Mouse (Mus musculus) gonadal fat pad, adult 2 months (tissue): ENCODE data around the gene Trp63. TPM values are rescaled to one million over a fixed set of nuclear protein-coding genes. Genes with fewer than 3 reads are reported as not detected.

Experiments used
- DNase-seq: peaks from one replicate; pipeline ENCODE4 v3.0.0-alpha.2; 2012; ENCODE audit warnings: low read depth
- polyA plus RNA-seq: library from polyadenylated mRNA; depleted of rRNA; stranded (reverse); fragments of >200 nt; gene quantifications from 2 replicates; pipeline ENCODE4 v1.2.3, GENCODE M21; 2012

Gene Trp63
- polyA plus RNA-seq, 1 experiment = 21.1 TPM

DNA sequence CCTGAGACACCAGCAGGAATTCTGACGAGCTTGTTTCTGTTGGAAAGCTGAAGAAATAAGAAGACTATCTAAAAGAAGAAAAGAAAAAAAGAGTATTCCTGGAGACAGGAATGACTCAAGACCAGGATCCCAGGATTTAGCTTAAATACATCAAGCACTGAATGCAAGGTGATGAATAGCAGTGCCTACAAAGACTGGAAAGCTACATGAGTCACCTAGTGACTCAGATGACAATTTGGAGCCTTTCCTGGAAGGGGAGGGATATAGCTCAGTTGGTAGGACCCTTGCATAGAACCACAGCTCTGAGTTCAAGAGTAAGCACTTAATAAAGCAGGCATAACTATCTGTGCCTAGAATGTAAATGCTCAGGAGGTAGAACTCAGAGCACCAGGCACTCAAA lies 93.9 kb downstream of the Trp63 start:
- DNase-seq = no peak

DNA sequence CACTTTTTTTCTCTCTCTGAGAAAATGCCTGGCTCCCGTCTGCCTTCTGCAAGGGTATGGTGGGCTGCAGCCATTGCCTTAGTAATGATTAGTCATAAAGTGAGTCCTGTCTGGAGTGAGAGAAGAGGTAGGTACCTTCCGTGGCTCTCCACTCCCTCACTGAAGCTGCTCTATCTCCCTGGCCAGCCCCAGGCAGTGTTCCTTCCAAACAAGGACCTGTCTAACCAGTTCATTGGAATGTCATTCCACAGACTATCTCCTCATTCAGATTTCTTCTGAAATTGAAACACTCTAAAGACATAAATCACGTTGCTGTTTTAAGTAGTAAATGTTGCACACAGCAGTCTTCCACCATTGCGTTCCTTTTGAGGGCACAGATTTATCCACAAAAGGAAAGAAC lies 96.4 kb downstream of the Trp63 start:
- peak; percentile 87 for DNase-seq

DNA sequence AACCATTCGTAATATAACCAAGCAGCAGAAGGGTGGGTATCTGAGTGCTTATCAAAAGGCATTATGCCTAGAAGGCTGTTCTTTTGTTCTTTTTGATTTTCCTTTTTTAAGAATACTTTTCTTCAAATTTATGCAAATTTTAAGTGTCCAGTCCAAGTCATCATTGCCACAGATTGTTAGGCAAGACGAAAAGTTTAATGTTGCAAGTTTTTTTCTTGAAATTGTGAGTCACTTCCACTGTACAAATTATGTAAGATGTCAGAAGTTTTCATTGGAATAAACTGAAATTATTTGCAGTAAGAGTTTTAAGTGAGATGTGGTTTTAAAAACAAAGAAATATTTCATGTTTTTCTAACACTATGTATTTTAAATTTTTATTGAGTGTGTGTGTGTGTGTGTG lies 100.7 kb downstream of the Trp63 start:
- no peak for DNase-seq

DNA sequence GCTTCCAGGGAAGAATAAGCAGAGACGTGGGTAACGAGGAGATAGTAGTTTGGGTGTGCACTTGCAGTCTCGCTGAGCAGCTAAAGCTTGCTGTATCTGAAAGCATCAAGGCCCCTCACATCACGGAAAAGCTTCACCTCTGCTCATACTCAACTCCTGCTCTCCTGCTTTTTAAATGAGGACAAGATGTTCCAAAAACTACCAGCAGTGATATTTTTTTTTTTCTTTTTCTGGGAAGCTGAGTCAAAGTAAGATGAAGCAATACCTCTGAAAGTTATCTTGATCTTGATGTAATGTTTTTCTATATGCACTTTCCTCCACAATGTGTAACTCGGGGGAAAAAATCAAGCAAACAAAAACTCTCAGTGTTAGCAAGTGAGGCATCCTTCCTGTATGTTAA lies 102.9 kb downstream of the Trp63 start:
- no peak for DNase-seq

DNA sequence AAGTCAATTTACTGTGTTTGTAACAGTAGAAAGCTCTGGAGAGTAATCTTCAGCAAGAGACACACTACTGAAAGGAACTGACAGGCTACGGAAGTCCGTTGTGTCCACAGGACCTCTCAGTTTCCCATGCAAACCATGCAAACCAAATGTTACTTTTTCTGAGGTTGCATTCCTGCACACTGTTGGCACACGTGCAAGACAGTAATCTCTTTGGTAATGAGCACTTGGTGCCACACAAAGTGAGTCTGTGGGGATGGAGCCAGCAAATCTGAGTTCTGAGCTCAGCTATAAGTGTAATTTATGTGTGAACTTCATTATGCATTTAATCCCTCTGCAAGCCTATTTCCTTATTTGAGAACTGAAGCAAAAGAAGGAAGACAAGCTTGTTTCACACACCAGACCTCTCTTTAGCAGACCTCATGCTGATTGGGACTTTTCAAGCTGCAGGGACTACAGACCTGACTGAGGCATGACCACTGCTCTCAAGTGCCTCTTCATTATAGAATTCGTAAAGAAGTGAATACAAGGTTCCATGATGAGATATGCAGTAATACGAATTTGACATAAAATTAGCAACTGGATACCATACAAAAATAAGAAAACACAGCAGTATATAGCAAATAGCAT lies 109.2 kb downstream of the Trp63 start:
- no peak for DNase-seq

DNA sequence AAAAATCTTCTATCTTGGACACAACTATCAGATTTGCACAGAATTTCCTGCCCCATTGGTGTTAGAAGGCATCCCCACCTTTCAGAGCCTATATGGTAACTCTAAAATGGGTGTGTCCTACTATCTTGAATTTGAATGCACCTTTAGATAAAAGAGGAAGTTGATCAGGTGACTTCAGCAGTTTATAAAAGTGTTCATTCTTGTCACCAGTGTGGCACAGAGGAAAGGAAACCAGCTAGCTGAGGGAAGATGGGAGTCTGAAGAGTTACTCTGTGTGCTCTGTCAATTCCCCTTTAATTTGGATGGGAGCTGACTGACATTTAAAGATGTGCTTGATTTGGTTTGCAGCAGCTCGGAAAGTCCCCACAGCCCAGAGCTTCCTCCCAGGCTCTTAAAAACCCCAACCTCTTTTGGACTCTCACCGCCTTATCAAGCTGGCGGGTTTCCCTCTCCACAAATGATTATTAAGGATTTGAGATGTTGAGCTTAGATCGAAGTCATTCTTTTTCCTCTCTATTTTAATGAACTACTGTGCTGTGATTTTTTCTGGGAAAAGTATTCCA lies 114.2 kb downstream of the Trp63 start:
- DNase-seq = no peak

DNA sequence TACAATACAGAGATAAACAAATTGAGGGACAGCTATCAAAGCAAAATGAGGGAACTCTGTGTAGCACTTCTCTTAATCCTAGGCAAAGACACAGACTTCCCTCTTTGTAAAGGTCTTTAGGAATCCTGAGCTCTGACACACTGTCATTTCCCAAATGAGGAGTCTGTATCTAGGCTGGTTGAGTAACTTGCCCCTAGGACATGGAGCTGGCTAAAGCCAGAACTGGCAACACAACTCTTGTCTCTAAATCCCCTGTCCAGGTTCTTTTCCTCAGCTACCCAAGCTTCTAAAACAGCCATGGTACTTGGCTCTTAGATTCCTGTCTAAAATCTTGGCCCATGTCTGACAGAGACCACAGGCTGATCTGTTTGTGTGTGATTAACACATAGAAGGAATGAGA lies 116.1 kb downstream of the Trp63 start:
- peak; percentile 94 for DNase-seq

DNA sequence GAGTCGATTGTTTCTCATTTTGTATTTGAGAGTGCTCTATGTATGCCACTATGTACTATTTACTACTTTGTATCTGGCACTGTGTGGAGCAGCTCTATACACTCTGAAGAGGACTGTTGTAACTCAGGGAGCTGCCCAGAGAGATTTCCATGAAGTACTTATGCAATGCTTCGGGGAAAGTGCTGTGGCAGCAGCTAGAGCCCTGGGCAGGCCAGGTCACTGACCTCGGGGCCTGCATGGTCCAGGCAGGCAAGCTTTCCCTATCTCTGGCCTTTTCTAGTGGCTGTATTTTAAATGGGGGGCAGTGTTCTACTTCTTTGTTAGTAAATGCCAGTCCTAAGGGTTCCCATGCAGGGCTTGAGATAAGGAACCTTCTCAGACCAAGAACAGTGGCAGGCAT lies 121.4 kb downstream of the Trp63 start:
- DNase-seq = no peak

DNA sequence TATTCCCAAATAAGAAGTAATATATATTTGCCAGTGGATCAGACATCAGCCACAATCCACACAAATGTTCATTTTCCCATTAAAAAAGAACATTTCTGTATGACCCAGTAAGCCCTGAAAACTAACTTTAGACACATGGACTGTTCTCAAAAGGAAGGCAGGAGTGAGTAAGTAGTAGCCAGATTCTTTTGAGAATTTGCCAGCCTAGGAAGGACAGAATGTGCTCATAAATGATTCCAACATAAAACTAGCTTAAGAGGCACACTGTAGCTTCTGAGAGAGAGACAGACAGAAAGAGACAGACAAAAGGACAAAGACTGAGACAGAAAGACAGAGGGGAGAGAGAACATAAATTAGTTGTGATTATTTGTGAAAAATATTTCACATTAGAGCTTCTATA lies 123.6 kb downstream of the Trp63 start:
- no peak for DNase-seq

DNA sequence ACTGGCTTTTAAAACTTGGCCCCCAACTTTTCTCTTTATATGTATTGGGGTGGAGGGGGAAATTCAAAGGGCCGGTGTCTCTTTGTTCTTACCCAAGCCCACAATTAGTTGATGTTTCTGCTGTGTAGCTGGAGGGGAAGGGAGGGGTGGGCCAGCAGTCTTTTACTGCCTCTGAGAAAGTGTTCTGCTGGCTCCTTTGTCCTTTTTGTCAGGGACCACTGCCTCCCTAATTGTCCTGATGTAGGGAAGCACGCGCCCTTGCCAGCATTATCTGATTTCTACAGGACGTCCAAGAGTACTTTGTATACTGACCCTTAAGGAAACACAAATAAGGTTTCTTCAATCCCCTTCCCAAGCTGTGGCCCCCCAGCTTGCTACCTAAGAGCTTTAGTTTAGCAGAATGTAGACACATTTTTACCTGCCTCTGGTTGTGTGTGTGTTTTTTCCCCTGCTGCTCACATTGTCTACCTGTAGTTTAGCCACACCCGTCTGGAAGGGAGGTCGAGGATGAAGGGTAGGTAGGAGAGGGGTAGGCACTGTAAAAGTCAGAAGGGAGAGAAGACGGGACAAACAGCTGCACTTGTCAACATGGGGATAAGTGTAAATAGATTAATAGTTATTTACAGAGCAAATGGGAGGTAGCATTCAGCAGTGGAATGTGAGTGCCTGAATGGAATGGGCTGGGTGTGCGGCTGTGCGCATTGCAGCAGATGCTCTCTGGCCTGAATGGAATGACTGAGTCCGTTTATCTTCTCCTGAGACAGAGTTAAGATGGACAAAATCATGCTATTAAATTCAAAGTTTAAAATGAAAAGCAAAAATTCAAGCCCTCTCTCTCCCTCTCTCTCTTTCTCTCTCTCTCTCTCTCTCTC lies 134.4 kb downstream of the Trp63 start:
- DNase-seq = no peak

DNA sequence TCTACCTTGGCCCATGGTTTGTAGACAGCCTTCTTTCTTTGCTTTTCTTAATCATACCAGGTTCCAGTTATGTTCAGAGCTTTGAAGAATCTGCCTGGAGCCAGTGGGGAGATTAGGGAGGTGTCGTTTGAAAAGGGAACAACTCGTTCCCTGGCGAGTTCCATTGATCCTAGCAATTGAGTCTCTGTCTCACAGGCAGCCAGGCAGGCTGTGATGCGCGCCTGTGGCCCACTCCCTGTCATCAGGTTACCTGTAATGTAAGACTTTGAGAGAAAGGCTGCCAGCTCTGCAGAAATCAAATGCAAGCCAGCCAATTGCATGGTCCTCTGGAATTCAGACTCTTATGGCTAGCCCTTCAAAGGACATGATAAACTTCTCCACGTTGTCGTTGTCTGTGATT lies 142.5 kb downstream of the Trp63 start:
- DNase-seq = no peak

DNA sequence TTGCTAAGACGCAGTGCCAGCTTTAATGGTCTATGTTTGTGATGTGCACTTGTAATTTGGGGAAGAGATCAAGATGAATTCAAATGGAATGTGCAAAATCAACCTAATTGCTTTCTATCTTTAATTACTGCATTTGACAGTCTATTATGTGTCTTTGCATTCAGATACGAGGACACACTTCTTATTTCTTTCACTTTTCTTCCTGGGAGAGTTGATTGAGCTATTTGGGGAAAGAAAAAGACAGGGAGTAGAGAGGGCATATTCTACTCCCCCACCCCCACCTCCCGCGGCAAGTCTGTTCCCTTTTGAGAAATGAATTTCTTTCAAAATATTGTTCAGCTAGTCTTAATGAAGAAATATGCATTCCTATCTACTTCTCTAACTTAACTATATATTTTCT lies 149.0 kb downstream of the Trp63 start:
- DNase-seq = no peak

DNA sequence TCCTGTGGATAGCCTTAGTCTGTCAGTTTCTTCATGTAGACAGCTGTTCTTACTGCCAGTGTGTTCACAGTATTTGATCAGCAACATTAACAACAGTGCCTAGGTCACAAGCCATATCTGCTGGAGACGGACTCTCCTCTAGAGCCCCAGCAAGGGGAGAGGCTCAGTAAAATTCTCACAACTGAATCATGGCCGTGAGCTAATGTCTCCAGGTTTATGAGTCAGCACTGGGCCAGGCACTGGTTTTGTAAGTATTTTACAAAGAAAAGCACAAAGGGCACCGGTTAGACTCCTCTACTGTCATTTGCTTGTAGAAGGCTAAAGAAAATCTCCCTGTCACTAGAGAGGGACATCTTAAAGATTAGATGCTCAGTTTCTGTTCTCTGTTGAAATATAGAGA lies 151.7 kb downstream of the Trp63 start:
- no peak for DNase-seq

DNA sequence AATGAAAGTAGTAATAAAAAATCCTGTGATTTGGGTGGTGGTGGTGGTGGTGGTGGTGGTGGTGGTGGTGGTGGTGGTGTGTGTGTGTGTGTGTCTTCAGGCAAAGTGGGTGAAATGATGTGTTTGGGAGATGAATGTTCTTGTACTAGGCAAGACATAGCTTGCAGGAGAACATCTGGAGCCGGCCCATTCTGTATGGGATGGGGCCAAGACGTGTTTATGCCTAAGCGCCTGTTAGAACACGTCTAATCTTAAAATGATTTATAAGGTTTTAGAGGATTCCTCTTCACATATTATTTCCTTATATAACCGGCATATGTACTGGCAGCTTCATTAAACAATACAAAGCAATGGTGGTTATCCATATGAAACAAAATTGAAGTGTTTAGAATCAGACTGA lies 152.2 kb downstream of the Trp63 start:
- DNase-seq = no peak

DNA sequence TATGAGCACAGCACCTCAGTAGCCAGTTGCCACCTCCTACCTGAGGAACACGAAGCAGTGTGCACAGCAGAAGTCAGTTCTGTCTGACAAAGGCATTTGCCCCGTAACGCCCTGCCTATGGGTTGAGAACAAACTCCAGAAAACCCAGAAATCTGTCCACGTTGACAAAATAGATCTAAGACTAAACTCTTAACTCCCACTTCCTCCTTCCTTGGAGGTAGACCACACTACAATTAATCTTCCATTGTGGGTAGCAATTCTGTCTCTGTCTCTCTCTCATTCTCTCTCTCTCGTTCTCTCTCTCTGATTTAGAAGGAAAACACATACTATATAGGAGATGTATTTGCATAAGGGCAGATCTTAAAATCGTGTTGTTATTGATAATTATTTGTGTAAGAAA lies 159.4 kb downstream of the Trp63 start:
- no peak for DNase-seq

DNA sequence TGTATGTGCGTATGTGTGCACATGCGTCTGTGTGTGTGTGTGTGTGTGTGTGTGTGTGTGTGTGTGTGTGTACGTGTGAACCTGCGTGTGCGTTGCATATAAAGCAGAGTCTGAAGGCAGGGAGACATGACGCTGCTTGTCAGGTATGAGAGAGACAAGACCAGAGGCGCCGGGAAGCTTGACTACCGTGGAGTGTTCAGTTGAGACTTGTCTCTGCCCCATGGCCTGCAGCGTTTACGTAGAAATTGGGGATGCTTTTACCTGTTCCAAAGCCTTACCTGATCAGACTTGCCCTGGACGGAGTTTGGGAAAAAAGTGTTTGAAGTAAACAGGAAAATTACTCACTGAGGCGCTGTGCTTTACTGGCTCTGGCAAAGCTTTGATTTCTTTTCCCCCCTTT lies 160.1 kb downstream of the Trp63 start:
- peak; percentile 90 for DNase-seq

DNA sequence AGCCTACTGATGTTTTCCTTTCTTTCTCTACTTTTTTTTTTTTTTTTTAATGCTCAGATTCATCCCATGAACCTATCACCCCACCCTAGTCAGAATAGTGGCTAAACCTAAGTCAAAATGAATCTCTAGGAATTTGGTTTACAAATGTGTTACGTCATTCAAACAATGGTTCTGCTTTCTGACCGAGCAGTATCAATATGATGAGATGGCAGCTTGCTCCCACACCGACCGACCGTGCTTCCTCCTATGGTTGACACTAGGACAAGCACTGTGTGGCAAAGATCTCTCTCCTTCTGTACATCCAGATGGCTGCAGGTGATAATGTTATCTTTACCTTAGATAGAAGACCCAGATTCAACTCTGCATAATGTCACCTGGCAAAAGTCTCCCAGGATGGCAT lies 163.0 kb downstream of the Trp63 start:
- DNase-seq = no peak

DNA sequence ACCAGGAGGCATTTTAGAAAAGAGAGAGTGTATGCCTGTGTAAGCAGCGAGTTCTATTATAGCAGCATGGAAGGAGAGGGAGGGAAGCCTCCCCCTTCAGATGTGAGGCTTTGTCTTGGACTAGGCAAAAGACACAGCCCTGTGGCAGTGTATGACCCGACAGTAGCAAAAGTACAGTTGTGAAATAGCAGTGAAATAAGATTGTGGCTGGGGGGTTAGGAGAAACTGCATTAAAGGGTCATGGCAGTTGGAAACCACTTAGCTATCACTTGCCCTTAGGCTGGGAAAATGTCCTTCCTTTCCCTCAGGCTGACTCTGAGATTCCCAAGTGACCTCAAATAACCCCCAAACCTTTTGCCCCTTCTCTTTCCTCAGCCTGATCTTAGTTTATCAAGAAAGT lies 164.9 kb downstream of the Trp63 start:
- DNase-seq = no peak

DNA sequence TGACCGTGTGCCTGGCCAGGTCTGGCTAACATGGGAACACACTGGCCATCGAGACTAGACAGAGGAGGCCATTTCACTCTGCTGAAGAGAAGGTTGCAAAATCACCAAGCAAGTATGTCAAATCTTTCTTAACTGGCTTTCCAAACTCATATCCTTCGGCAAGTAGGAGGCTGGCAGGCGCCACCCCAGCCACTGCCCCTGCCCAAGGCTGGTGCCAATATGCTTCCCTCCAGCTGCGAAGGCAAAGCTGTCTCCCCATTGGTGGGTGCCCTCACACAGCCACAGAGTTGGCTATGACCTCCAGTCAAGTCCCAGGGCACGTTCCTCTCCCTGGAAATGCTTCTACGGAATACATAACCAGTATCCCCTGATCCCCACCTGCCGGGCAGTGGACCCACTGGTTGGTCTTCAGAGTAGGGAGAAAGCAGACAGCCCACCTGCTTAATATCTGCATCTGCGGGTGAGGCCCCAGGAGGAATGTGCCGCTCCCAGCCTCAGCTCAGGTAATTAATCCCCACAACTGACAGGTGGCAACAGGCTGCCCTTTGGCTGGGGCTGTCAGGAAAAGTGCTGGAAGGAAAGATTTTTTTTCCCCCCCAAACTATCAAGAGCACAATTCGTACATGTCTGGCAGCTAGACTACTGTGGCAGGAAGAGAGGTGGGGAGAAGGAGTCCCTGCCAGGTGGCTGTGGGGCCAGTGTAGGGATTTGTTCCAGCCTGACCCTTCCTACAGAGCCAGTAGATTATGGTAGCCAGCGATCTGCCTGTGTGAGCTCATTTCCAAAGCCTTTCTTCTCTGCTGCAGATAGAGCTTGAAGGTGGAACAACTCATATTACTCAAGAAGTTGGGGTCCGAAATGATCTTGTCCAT lies 166.3 kb downstream of the Trp63 start:
- no peak for DNase-seq

DNA sequence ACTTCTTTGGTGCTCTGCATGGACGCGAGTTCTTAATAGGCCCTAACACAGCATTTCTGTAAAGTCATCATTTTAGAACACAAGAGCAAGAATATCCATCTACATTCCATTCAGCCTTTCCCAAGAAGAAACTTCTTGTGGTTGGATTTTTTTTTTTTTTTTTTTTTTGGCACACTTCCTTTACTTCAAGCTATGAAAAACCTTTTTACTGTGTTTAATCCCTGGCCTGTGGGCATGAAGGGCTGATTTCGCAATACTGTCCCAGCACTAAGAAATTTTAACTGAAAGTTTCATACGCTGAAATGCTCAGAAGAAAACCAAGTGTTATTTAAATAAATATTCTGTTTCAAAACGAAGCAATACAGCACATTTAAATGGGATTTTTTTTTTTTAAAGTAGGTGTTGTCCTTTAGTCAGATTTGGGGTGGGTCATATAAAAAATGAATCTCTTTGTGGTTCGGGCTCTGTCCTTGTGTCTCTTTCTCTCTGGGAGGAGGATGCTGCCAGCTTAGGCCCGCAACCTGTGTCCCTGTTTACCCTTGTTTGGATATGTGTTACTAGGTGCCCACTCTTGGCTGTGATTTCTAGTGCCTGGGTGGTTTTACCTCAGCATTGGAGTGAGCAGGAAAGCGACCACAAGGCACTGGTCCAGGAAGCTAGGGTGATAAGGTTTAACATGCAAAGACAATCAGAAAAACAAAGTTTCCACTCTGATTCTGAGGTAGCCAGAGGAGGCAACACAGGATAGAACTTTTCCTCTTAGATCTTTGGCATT lies 177.4 kb downstream of the Trp63 start:
- DNase-seq = no peak

DNA sequence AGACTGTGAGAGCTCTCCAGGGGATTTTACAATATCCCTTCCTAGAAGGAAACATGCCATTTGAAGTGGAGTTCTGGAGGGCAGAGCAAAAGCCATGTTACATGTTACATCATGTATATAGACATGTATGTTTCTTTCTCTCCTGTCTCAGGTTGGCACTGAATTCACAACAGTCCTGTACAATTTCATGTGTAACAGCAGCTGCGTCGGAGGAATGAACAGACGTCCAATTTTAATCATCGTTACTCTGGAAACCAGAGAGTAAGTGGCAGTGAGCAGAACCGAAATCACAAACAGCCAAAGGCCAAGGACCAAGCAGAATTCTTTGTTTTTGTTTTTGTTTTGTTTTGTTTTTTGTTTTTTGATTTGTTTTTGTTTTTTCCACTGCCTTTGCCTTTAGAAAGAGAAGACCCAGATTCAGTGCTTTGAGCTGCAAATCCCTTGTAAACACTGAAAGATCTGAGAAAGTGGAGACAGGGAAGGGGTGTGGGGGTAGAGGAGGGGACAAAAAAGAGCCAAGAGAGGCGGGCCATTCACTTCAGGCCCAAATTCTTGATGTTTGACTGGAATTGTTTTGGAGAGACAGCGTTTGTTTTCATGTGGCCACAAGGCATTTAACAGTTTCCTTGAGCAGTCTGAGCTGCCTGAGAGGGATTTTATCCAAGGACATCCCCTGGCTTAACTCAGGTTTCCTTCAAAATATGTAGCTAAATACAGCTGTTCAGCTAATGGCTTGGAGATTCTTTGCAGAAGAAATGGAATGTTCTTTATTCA lies 181.7 kb downstream of the Trp63 start:
- no peak for DNase-seq
